Mouse (Mus musculus) heart, postnatal 0 days (tissue): ENCODE data around the gene Mast4. TPM values are rescaled to one million over a fixed set of nuclear protein-coding genes. Genes with fewer than 3 reads are reported as not detected.

ENCODE experiments used
- ATAC-seq: fragments of 200-750 bp; cut with Nextera tagmentation; 2 replicates; pipeline ENCODE4 v1.8.0; 2017; ENCODE audit warnings: low read depth, moderate number of reproducible peaks, moderate library complexity; ENCODE audit not compliant: insufficient read depth
- DNase-seq: peaks from one replicate; pipeline ENCODE4 v3.0.0-alpha.2; 2016; ENCODE audit warnings: low spot score
- H3K27ac ChIP-seq: fragments of 300-500 bp; sonication (generic); 2 replicates; pipeline ENCODE4 v1.5.1; 2014; ENCODE audit warnings: low read depth, mild to moderate bottlenecking
- H3K27me3 ChIP-seq: fragments of 300-500 bp; sonication (generic); 2 replicates; pipeline ENCODE4 v1.6.1; 2014; ENCODE audit warnings: low read length, mixed read lengths; ENCODE audit not compliant: control insufficient read depth, insufficient read depth
- H3K36me3 ChIP-seq: fragments of 300-500 bp; sonication (generic); replicated peaks from 2 replicates; pipeline ENCODE4 v1.6.1; 2014; ENCODE audit warnings: low read length, mixed read lengths; ENCODE audit not compliant: control insufficient read depth, insufficient read depth
- H3K4me1 ChIP-seq: fragments of 300-500 bp; sonication (generic); 2 replicates; pipeline ENCODE4 v1.6.1; 2014; ENCODE audit warnings: antibody characterized with exemption; ENCODE audit not compliant: control insufficient read depth, insufficient read depth
- H3K4me2 ChIP-seq: fragments of 300-500 bp; sonication (generic); 2 replicates; pipeline ENCODE4 v1.6.1; 2014; ENCODE audit warnings: low read depth, mild to moderate bottlenecking, low read length, moderate library complexity
- H3K4me3 ChIP-seq: fragments of 300-500 bp; sonication (generic); 2 replicates; pipeline ENCODE4 v1.5.1; 2014; ENCODE audit warnings: low read depth, low read length
- H3K9ac ChIP-seq: fragments of 300-500 bp; sonication (generic); replicated peaks from 2 replicates; pipeline ENCODE4 v1.6.1; 2014; ENCODE audit warnings: low read depth, low read length, mixed read lengths
- H3K9me3 ChIP-seq: fragments of 300-500 bp; sonication (generic); replicated peaks from 2 replicates; pipeline ENCODE4 v1.6.1; 2016; ENCODE audit warnings: low read length; ENCODE audit not compliant: control insufficient read depth
- CTCF ChIP-seq: IDR thresholded peaks from 2 replicates; pipeline ENCODE4 v1.5.1; 2016; ENCODE audit warnings: antibody characterized with exemption, control low read depth, low read depth
- EP300 ChIP-seq: IDR thresholded peaks from 2 replicates; pipeline ENCODE4 v1.6.1; 2016; ENCODE audit warnings: antibody characterized with exemption, low read depth
- WGBS: fragments of 180-500 bp; shearing (Covaris S2); extraction: QIAGEN DNeasy Blood & Tissue Kit; methylation state at CpG from one replicate; pipeline ENCODE4 v1.1.7; 2014; 5-methylcytosine and 5-hydroxymethylcytosine counted together
- polyA plus RNA-seq: library from polyadenylated mRNA; unstranded; fragments of >200 nt; fragmentation: Nextera tagmentation; extraction: Ambion mirVana; gene quantifications from 2 replicates; pipeline ENCODE4 v1.2.1, GENCODE M21; 2015
- total RNA-seq: library from RNA; depleted of rRNA; stranded (reverse); fragments of >200 nt; gene quantifications from 2 replicates; pipeline ENCODE4 v1.2.3, GENCODE M21; 2014; ENCODE audit warnings: low replicate concordance

Mast4 gene
- total and polyA plus RNA-seq, 2 experiments from 2014 or later, result 26.7 to 35.5 TPM

- H3K27ac ChIP-seq, result peak overlapping the region; percentile 72
These were observed 251.4 kb downstream of the Mast4 start for GRCm38 (mm10) chr13:103082891-103083290.

GRCm38 (mm10) chr13:103079806-103080205 lies 254.5 kb downstream of the Mast4 start:
- H3K27me3 ChIP-seq, result no peaks in the 10 kb centered on the region
- ATAC-seq (no peak), DNase-seq (no peak)
- no peak overlapping the region for H3K9ac ChIP-seq
- no peaks in the 10 kb centered on the region for H3K9me3 ChIP-seq
- peak overlapping the region; percentile 44 for H3K27ac ChIP-seq
- TF ChIP-seq CTCF, result no peak
- no peak for TF ChIP-seq EP300
- peaks cover 36% of the 10 kb centered on the region for H3K4me1 ChIP-seq
- H3K4me3 ChIP-seq, result no peak overlapping the region
- WGBS, result 46% methylated on average over 4 of the region's 4 CpGs
- no peak overlapping the region for H3K4me2 ChIP-seq
- 0 out of 2 replicates have a peak, but pooled peaks cover 3% of the 10 kb centered on the region for H3K36me3 ChIP-seq

More at GRCm38 (mm10) chr13:103082891-103083290, 251.4 kb downstream of the Mast4 start:
- peak; percentile 43 for ATAC-seq
- peak; percentile 76 for DNase-seq
- H3K4me2 ChIP-seq, result no peak overlapping the region
- WGBS, result 41% methylated on average over 3 of the region's 6 CpGs
- H3K9ac ChIP-seq, result no peak overlapping the region
- H3K9me3 ChIP-seq, result no peaks in the 10 kb centered on the region
- H3K27me3 ChIP-seq, result no peaks in the 10 kb centered on the region
- TF ChIP-seq EP300 (peak; percentile 41; the same call in 1 of the 2 replicates), CTCF (no peak)
- H3K4me3 ChIP-seq, result no peak overlapping the region
- H3K36me3 ChIP-seq, result 0 out of 2 replicates have a peak, but pooled peaks cover 3% of the 10 kb centered on the region
- H3K4me1 ChIP-seq, result peaks cover 49% of the 10 kb centered on the region

DNA sequence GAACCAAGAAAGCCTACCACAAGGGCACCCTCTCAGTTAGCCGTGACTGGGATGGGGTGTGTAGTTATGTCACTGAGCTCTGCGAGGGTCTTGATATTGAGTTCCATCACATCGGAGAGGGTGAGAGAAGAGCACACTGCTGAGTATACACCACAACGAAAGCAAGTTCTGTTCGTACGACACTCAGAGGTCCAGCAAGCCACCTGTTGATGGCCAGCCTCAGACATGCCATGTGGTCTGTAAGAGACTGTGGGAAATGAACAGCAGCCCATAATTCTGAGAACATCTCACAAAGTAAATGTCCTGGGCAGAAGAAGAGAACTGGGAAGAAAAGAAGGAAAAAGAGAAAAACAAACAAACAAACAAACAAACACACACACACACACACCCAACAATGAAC lies 255.5 kb downstream of the Mast4 start:
- Histone ChIP-seq H3K27ac (no peak overlapping the region), H3K9ac (no peak overlapping the region), H3K4me2 (no peak overlapping the region), H3K27me3 (no peaks in the 10 kb centered on the region), H3K4me3 (no peak overlapping the region), H3K4me1 (peaks cover 39% of the 10 kb centered on the region), H3K36me3 (0 out of 2 replicates have a peak, but pooled peaks cover 3% of the 10 kb centered on the region), H3K9me3 (no peaks in the 10 kb centered on the region)
- WGBS, result 91% methylated on average over 6 of the region's 6 CpGs
- no peak for TF ChIP-seq CTCF
- TF ChIP-seq EP300, result no peak
- ATAC-seq (no peak), DNase-seq (no peak)

DNA sequence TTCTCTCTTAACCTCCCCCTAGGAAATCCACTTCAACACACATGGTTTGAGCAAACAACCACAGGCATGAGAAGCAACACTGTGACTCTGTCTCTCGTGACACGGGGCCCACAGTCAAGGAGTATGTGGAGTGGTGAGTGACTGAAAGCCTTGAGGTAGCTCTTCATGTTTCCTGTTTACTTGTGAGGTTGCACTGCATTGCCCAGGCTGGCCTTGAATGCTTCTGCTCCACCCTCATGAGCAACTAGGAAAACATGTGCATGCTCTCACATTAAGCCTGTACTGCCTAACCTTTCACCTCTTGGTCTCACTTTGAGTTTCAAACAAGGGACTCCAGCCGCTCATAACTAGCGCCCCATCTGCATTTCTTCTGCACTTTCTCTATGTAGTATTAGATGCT lies 260.8 kb downstream of the Mast4 start:
- Histone ChIP-seq H3K9ac (no peak overlapping the region), H3K9me3 (no peaks in the 10 kb centered on the region), H3K4me2 (no peak overlapping the region), H3K4me1 (peaks cover 9% of the 10 kb centered on the region; the same call in 1 of the 2 replicates), H3K4me3 (no peak overlapping the region), H3K27ac (no peak overlapping the region), H3K36me3 (0 out of 2 replicates have a peak, but pooled peaks cover under 1% of the 10 kb centered on the region), H3K27me3 (no peaks in the 10 kb centered on the region)
- ATAC-seq, result no peak
- 75% methylated on average over 4 of the region's 4 CpGs for WGBS
- TF ChIP-seq EP300, result no peak
- no peak for TF ChIP-seq CTCF
- no peak for DNase-seq

DNA sequence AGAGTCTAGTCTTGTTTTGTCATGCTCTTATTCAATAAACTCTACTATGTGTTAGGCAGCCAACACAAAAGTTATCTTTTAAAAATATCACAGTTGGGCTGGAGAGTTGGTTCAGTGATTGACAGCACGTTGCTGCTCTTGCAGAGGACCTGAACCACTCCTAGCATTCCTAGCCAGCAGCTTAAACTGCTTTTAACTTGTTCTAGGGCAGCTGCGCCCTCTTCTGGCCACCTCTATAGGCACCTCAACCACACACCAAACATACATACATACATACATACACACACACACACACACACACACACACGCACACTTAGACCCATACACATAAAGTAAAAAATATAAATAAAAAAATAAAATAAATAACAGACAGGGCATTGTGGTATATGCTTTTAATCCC lies 262.5 kb downstream of the Mast4 start:
- no peak overlapping the region for H3K27ac ChIP-seq
- WGBS, result 82% methylated on average over 3 of the region's 3 CpGs

DNA sequence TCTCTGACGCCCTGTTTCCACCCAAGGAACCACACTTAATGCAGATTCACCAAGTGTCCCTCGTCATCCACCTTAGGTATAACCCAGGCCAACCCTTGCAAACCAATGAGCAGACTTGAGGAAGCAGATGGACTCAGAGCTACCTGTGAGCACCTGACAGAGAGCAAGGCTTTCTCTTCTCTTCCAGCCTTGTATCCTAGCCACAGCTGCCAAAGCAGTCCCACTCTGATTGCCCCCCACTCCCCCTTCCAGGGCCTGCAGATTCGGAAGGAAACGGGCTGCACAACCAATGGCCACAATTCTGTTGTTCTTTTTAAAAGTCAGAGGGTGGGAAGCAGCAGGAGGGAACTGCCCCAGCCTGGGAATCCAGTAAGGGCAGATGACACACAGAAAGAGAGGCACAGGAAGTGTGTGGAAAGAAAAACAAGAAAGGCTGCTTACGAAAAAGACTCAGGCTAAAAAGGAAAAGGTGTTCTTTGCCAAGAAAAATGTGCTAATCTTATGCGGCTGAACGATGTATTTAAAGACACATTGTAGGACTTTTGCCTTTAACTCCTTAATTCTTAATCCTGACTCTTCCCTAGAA lies 266.6 kb downstream of the Mast4 start:
- Histone ChIP-seq H3K9ac (no peak overlapping the region), H3K27ac (0 out of 2 replicates have a peak overlapping the region, but pooled peaks have one; percentile 3), H3K9me3 (no peaks in the 10 kb centered on the region), H3K27me3 (no peaks in the 10 kb centered on the region), H3K4me3 (no peak overlapping the region), H3K36me3 (no peaks in the 10 kb centered on the region), H3K4me1 (peaks cover 7% of the 10 kb centered on the region), H3K4me2 (no peak overlapping the region)
- WGBS, result 50% methylated on average over 7 of the region's 7 CpGs
- TF ChIP-seq EP300 (no peak), CTCF (no peak)
- ATAC-seq, result peak; percentile 39; the same call in 1 of the 2 replicates
- DNase-seq, result peak; percentile 77

More for the DNA sequence above, 262.5 kb downstream of the Mast4 start:
- no peaks in the 10 kb centered on the region for H3K9me3 ChIP-seq
- no peak overlapping the region for H3K4me3 ChIP-seq
- DNase-seq (no peak), ATAC-seq (no peak)
- no peak overlapping the region for H3K4me2 ChIP-seq
- no peak overlapping the region for H3K9ac ChIP-seq
- TF ChIP-seq CTCF, result peak; percentile 38
- TF ChIP-seq EP300, result no peak
- no peaks in the 10 kb centered on the region for H3K36me3 ChIP-seq
- 0 out of 2 replicates have a peak, but pooled peaks cover 6% of the 10 kb centered on the region for H3K4me1 ChIP-seq
- H3K27me3 ChIP-seq, result no peaks in the 10 kb centered on the region
